Mouse (Mus musculus) testis, adult 2 months (tissue): Measurements from ENCODE around the gene Parp2.

Experiments used
- CTCF ChIP-seq: fragments of 200-500 bp; IDR thresholded peaks from 2 replicates; pipeline ENCODE4 v1.5.1; 2012; ENCODE audit warnings: low read depth, mild to moderate bottlenecking, inconsistent platforms, low read length, moderate library complexity; ENCODE audit not compliant: control insufficient read depth, insufficient read depth, insufficient replicate concordance
- POLR2A ChIP-seq: fragments of 200-500 bp; IDR thresholded peaks from 2 replicates; pipeline ENCODE4 v1.6.1; 2012; ENCODE audit warnings: low read depth, mild to moderate bottlenecking, inconsistent platforms, low read length, moderate library complexity; ENCODE audit not compliant: control insufficient read depth

- no peak for TF ChIP-seq POLR2A
- no peak for TF ChIP-seq CTCF
Measured at GRCm38 (mm10) chr14:50833964-50834363, 26.3 kb downstream of the Parp2 start.
